Mouse (Mus musculus) embryo, embryonic 11 days (tissue): ENCODE data around the gene Pmis2.

ENCODE experiments used
- DNase-seq: peaks from one replicate; pipeline ENCODE4 v3.0.0-alpha.2; 2015

Pmis2 gene

GRCm38 (mm10) chr7:30633762-30634412 lies 37.5 kb downstream of the Pmis2 start:
- no peak for DNase-seq

- no peak for DNase-seq
Observed at GRCm38 (mm10) chr7:30629013-30629412, 42.4 kb downstream of the Pmis2 start.

- no peak for DNase-seq
Observed at GRCm38 (mm10) chr7:30626647-30627046, 44.8 kb downstream of the Pmis2 start.

GRCm38 (mm10) chr7:30625530-30626384 lies 45.6 kb downstream of the Pmis2 start, which contains the start of gene Cox6b1:
TSS of gene Cox6b1 (minus strand) at chr7:30626151.
- peak; percentile 95 for DNase-seq
